Mouse (Mus musculus): ENCODE results near the gene Cutc. TPM values are rescaled to one million over a fixed set of nuclear protein-coding genes. Genes with fewer than 3 reads are reported as not detected.

The Cutc gene
- polyA plus RNA-seq, 1 experiment = 5.2 TPM

DNA sequence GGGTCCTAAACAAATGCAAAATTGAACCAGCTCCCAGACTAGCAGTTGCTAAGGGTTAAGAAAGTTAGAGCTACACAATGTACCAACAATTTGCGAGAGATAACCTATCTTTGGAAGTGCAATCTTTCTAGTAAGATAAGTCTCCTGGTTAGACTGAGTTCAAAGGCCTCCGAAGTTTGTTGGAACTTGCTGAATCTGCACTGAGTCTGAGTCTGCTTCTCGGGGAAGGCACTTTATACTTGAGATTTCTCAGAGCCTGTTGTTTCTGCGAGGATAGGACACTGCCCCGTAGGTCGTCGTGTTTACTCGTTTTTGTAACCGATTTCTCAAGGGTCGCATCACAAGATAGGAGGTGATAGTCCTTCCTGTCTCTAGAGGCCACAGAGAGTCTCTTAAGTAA lies 22.6 kb downstream of the Cutc start:
- DNase-seq (ENCODE audit: low read depth in 1 of 2, low spot score in 2 of 2) = no peak
- Histone ChIP-seq H3K36me3 (ENCODE audit: control insufficient read depth, insufficient read depth, low read length) (no peaks in the 10 kb centered on the region), H3K27ac (ENCODE audit: insufficient read depth, low read length) (no peak overlapping the region), H3K4me1 (ENCODE audit: control insufficient read depth, insufficient read depth, insufficient read length) (no peaks in the 10 kb centered on the region), H3K27me3 (ENCODE audit: control insufficient read depth, insufficient read depth, low read length) (no peaks in the 10 kb centered on the region), H3K4me3 (ENCODE audit: extremely low read depth, insufficient read depth, insufficient read length) (no peak overlapping the region)
- TF ChIP-seq POLR2A (IDR thresholded peaks at IDR 0.05; ENCODE audit: low read depth, low read length) (no peak), CTCF (IDR thresholded peaks at IDR 0.05; ENCODE audit: extremely low read depth, insufficient read depth, insufficient read length, insufficient replicate concordance) (no peak)
- 80% methylated on average over 10 of the region's 10 CpGs for WGBS

DNA sequence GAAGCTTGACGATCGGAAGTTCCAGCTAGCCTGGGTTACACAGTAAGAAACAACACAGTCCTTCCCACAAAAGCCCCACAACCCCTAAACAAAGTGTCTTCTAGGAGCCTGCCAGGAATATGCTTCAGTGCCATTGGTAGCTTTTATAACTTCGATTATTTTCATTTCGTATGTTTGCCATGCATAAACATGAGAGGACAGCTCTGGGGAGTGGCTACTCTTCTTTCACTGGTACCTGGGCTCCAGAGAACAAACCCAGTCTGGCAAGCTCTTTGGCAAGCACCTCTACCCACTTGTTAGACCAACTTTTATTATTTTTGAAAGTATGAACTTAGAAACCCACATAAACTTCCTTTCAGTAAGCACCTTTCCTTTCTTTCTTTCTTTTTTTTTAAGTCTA lies 23.8 kb downstream of the Cutc start:
- no peak overlapping the region for H3K4me3 ChIP-seq (ENCODE audit: extremely low read depth, insufficient read depth, insufficient read length)
- H3K27me3 ChIP-seq (ENCODE audit: control insufficient read depth, insufficient read depth, low read length) = no peaks in the 10 kb centered on the region
- no peak overlapping the region for H3K27ac ChIP-seq (ENCODE audit: insufficient read depth, low read length)
- no peaks in the 10 kb centered on the region for H3K36me3 ChIP-seq (ENCODE audit: control insufficient read depth, insufficient read depth, low read length)
- TF ChIP-seq POLR2A (IDR thresholded peaks at IDR 0.05; ENCODE audit: low read depth, low read length) = no peak
- TF ChIP-seq CTCF (IDR thresholded peaks at IDR 0.05; ENCODE audit: extremely low read depth, insufficient read depth, insufficient read length, insufficient replicate concordance) = no peak
- DNase-seq (ENCODE audit: low read depth in 1 of 2, low spot score in 2 of 2) = no peak
- WGBS = 85% methylated on average over 4 of the region's 4 CpGs
- H3K4me1 ChIP-seq (ENCODE audit: control insufficient read depth, insufficient read depth, insufficient read length) = no peaks in the 10 kb centered on the region

DNA sequence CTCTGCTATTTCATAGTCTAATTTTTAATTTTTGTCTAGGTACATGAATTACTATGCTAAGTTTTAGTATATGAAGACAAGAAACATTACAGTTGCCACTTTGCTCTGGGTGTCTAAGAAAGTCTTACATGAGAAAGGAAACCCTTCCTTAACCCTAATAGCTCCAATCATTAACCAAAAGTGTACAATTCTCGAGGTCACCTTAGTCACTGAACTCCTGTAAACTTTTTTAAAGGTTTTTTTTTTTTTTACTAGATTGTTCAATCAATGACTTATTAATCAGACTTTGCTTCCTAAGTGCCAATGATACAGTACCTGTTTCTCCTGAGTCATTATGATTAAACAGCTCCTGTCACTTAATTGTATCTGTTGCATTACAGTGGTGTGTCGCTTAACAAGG lies 24.5 kb downstream of the Cutc start:
- H3K27ac ChIP-seq (ENCODE audit: insufficient read depth, low read length) = no peak overlapping the region
- 75% methylated on average over 2 of the region's 2 CpGs for WGBS
- no peaks in the 10 kb centered on the region for H3K27me3 ChIP-seq (ENCODE audit: control insufficient read depth, insufficient read depth, low read length)
- no peaks in the 10 kb centered on the region for H3K4me1 ChIP-seq (ENCODE audit: control insufficient read depth, insufficient read depth, insufficient read length)
- no peak overlapping the region for H3K4me3 ChIP-seq (ENCODE audit: extremely low read depth, insufficient read depth, insufficient read length)
- no peaks in the 10 kb centered on the region for H3K36me3 ChIP-seq (ENCODE audit: control insufficient read depth, insufficient read depth, low read length)
- TF ChIP-seq POLR2A (IDR thresholded peaks at IDR 0.05; ENCODE audit: low read depth, low read length) (no peak), CTCF (IDR thresholded peaks at IDR 0.05; ENCODE audit: extremely low read depth, insufficient read depth, insufficient read length, insufficient replicate concordance) (no peak)
- DNase-seq (ENCODE audit: low read depth in 1 of 2, low spot score in 2 of 2) = no peak

DNA sequence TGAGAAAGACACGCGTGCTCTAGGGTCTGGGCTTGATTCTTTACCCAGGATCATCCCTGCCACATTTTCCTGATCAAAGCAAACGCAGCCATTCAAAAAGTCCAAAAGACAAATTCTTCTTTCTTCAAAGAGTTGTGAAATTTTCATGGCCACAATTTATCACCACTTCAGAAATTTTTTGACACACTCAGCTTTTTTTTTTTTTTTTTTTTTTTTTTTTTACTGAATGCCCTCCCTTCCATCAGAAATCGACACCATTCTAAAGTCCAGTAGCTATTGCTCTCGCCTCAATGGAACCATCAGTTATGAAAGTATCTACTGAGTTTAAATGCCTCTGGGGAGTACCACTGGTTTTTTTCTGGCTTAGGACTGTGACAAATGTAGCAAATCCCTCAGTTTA lies 27.6 kb downstream of the Cutc start:
- no peak for DNase-seq (ENCODE audit: low read depth in 1 of 2, low spot score in 2 of 2)
- WGBS = 60% methylated on average over 5 of the region's 5 CpGs

DNA sequence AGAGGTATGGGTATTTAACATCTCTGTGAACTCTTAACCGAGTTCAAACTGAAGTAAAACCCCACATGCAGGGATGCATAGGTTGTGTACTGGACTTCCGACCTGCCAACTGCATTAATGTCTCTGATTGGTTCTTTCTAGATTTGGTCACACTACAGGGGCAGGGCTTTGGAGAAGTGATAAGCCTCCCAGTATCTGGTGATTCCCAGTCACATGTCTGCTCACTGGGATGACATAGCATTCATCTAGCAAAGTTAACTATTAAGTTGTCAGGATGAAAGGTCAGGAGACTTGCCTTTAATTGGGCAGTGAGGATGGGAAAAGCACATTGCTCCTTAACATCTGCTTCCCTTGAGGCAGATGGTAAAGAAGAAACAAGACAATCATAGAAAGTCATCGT lies 29.2 kb downstream of the Cutc start, which contains the start of gene Abcc2:
Gene Abcc2, plus strand, starts transcription at position 213 of the 400 bp plus-strand sequence.
- WGBS = 85% methylated on average over 3 of the region's 3 CpGs
- DNase-seq (ENCODE audit: low read depth in 1 of 2, low spot score in 2 of 2) = no peak
- Histone ChIP-seq H3K4me3 (ENCODE audit: extremely low read depth, insufficient read depth, insufficient read length) (no peak within 1 kb of the TSS), H3K36me3 (ENCODE audit: control insufficient read depth, insufficient read depth, low read length) (no peaks in the 10 kb centered on the region), H3K27me3 (ENCODE audit: control insufficient read depth, insufficient read depth, low read length) (no peaks in the 10 kb centered on the region), H3K27ac (ENCODE audit: insufficient read depth, low read length) (no peak within 1 kb of the TSS), H3K4me1 (ENCODE audit: control insufficient read depth, insufficient read depth, insufficient read length) (no peaks in the 10 kb centered on the region)
- TF ChIP-seq POLR2A (IDR thresholded peaks at IDR 0.05; ENCODE audit: low read depth, low read length) (no peak), CTCF (IDR thresholded peaks at IDR 0.05; ENCODE audit: extremely low read depth, insufficient read depth, insufficient read length, insufficient replicate concordance) (no peak)

More for the DNA sequence above, 27.6 kb downstream of the Cutc start:
- no peak overlapping the region for H3K27ac ChIP-seq (ENCODE audit: insufficient read depth, low read length)
- H3K27me3 ChIP-seq (ENCODE audit: control insufficient read depth, insufficient read depth, low read length) = no peaks in the 10 kb centered on the region
- H3K36me3 ChIP-seq (ENCODE audit: control insufficient read depth, insufficient read depth, low read length) = no peaks in the 10 kb centered on the region
- H3K4me1 ChIP-seq (ENCODE audit: control insufficient read depth, insufficient read depth, insufficient read length) = no peaks in the 10 kb centered on the region
- TF ChIP-seq POLR2A (IDR thresholded peaks at IDR 0.05; ENCODE audit: low read depth, low read length) (no peak), CTCF (IDR thresholded peaks at IDR 0.05; ENCODE audit: extremely low read depth, insufficient read depth, insufficient read length, insufficient replicate concordance) (no peak)
- H3K4me3 ChIP-seq (ENCODE audit: extremely low read depth, insufficient read depth, insufficient read length) = no peak overlapping the region; the same call in 1 of the 2 replicates

DNA sequence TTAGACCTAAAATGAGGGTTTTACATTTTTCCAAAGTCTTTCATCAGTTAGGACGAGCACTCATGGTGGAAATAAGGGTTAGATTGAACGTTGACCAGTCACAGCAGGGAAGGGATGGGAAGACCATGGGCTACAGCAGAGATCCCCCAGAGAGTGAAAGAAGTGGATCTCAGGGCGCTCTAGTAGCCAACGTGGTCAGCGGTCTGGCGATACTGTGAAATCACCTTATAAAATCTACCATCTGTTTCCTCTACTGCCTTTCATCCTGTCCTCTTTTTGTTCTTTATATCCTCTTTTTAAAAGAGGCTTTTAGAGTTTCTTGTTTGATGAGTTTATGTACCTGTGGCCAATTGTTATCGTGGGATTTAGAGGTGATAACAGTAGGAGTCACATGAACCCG lies 32.0 kb downstream of the Cutc start:
- no peak for DNase-seq (ENCODE audit: low read depth in 1 of 2, low spot score in 2 of 2)
- WGBS = 37% methylated on average over 8 of the region's 8 CpGs
- H3K4me1 ChIP-seq (ENCODE audit: control insufficient read depth, insufficient read depth, insufficient read length) = no peaks in the 10 kb centered on the region
- H3K27ac ChIP-seq (ENCODE audit: insufficient read depth, low read length) = no peak overlapping the region
- no peak overlapping the region for H3K4me3 ChIP-seq (ENCODE audit: extremely low read depth, insufficient read depth, insufficient read length)
- no peak for TF ChIP-seq CTCF (IDR thresholded peaks at IDR 0.05; ENCODE audit: extremely low read depth, insufficient read depth, insufficient read length, insufficient replicate concordance)
- TF ChIP-seq POLR2A (IDR thresholded peaks at IDR 0.05; ENCODE audit: low read depth, low read length) = no peak
- H3K27me3 ChIP-seq (ENCODE audit: control insufficient read depth, insufficient read depth, low read length) = peaks cover 2% of the 10 kb centered on the region; the same call in 1 of the 2 replicates
- no peaks in the 10 kb centered on the region for H3K36me3 ChIP-seq (ENCODE audit: control insufficient read depth, insufficient read depth, low read length)

DNA sequence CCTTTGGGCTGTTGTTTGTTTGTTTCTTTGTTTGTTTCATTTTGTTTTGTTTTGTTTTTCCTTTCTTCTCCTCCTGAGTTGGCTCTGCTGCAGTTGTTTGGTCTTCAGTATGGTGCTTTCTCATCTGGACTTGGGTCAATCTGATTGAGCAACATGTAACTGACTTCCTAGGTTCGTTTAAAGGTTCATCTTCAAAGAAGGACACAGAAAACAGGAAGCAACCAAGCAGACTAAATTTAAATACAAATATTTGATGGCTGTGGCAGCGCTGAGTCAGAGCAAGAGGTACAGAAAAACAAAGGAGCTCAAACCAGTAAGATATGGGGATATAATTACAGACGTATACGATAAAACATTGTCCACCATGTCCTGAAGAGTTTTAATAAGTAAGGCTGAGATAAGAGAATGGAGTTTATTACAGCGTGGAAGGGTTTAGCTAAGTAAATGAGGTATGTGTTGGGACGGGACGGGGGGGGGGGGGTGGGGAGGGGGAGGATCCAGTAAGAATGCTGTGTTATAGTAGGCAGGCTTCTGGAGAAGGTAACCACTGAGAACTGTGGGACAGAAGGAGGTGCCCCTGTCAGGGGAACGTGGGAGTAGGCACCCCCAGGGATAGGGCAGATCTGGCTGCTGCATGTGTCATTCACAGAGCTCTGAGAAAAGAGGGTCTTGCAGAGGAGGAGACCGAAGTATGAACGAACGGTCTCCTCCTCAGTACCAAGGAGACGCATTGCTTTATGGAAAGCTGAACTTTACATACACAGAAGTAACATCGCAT lies 33.6 kb downstream of the Cutc start:
- Histone ChIP-seq H3K27me3 (ENCODE audit: control insufficient read depth, insufficient read depth, low read length) (peaks cover 2% of the 10 kb centered on the region; the same call in 1 of the 2 replicates), H3K4me1 (ENCODE audit: control insufficient read depth, insufficient read depth, insufficient read length) (no peaks in the 10 kb centered on the region), H3K27ac (ENCODE audit: insufficient read depth, low read length) (no peak overlapping the region), H3K36me3 (ENCODE audit: control insufficient read depth, insufficient read depth, low read length) (no peaks in the 10 kb centered on the region), H3K4me3 (ENCODE audit: extremely low read depth, insufficient read depth, insufficient read length) (no peak overlapping the region)
- WGBS = 70% methylated on average over 13 of the region's 13 CpGs
- no peak for DNase-seq (ENCODE audit: low read depth in 1 of 2, low spot score in 2 of 2)
- TF ChIP-seq POLR2A (IDR thresholded peaks at IDR 0.05; ENCODE audit: low read depth, low read length) (no peak), CTCF (IDR thresholded peaks at IDR 0.05; ENCODE audit: extremely low read depth, insufficient read depth, insufficient read length, insufficient replicate concordance) (no peak)
